Mouse (Mus musculus): ENCODE data around the gene Eddm3b.
"Not testable (repeated sequence)": the region's sequence is repeated elsewhere in the genome, so short reads cannot be mapped to it uniquely, and the experiment has no call there.

The Eddm3b gene

GRCm38 (mm10) chr14:51145521-51145920, 31.3 kb downstream of the Eddm3b start:
- DNase-seq = no peak

GRCm38 (mm10) chr14:51146685-51147084, 32.5 kb downstream of the Eddm3b start, which contains the start of gene Rnase1:
Gene Rnase1 (minus strand): TSS chr14:51146785.
- DNase-seq = no peak

- DNase-seq = no peak
Measured at GRCm38 (mm10) chr14:51148006-51148405, 33.8 kb downstream of the Eddm3b start.

GRCm38 (mm10) chr14:51149164-51149563, 34.9 kb downstream of the Eddm3b start:
- DNase-seq = peak; percentile 72

GRCm38 (mm10) chr14:51150206-51150831, 36.1 kb downstream of the Eddm3b start:
- DNase-seq = peak; percentile 59

- DNase-seq = peak; percentile 60
Measured at GRCm38 (mm10) chr14:51152249-51152870, 38.1 kb downstream of the Eddm3b start.

GRCm38 (mm10) chr14:51156056-51156735, 42.0 kb downstream of the Eddm3b start:
- DNase-seq = no peak

- no peak for DNase-seq
Measured at GRCm38 (mm10) chr14:51156736-51157068, 42.5 kb downstream of the Eddm3b start.

- DNase-seq = no peak
Measured at GRCm38 (mm10) chr14:51157072-51157471, 42.8 kb downstream of the Eddm3b start.

- DNase-seq = not testable (repeated sequence)
Measured at GRCm38 (mm10) chr14:51161976-51162375, 47.8 kb downstream of the Eddm3b start, which contains the start of gene Rnase2b. Gene Rnase2b (plus strand): TSS chr14:51162260.

- DNase-seq = not testable (repeated sequence)
Measured at GRCm38 (mm10) chr14:51163323-51163722, 49.1 kb downstream of the Eddm3b start.

GRCm38 (mm10) chr14:51165435-51165834, 51.2 kb downstream of the Eddm3b start:
- DNase-seq = no peak

- no peak for DNase-seq
Measured at GRCm38 (mm10) chr14:51166068-51166467, 51.8 kb downstream of the Eddm3b start.
